Mouse (Mus musculus): ENCODE data around the gene Hipk2. TPM values are rescaled to one million over a fixed set of nuclear protein-coding genes. Genes with fewer than 3 reads are reported as not detected.

Hipk2 gene
- polyA plus RNA-seq, 1 experiment, result 16.9 TPM

DNA sequence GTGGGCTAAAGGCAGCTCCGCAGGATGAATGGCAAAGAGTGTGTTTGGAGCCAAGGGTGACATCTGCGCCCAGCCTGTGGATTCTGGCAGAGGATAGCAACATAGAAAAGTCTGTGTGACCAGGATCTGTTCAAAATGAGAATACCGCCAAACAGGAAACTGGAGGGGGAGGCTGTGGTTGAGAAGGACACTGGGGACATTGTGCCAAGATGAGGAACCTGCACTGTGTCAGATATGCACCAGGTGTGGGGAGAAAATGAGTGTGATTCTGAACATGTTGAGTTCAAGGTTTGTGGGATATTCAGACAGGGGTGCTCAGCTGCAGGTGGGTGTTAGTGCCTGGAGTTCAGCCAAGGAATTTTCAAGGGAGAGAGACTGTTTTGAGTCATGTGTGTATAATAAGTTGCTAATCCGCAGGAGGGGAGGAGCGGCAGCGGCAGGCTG is 6.8 kb upstream of the Hipk2 start:
- no peak for TF ChIP-seq CTCF (IDR thresholded peaks at IDR 0.05; ENCODE audit: borderline replicate concordance, control insufficient read depth, extremely low read depth, insufficient read depth, low read length, poor library complexity)
- TF ChIP-seq POLR2A (IDR thresholded peaks at IDR 0.05; ENCODE audit: control insufficient read depth, extremely low read depth, insufficient read depth, low read length, poor library complexity), result no peak
- Histone ChIP-seq H3K36me3 (ENCODE audit: control insufficient read depth, insufficient read depth, low read length) (no peaks in the 10 kb centered on the region), H3K4me3 (ENCODE audit: control insufficient read depth, insufficient read depth, low read length) (no peak overlapping the region), H3K4me1 (replicated peaks; ENCODE audit: control insufficient read depth, insufficient read depth, low read length) (no peaks in the 10 kb centered on the region), H3K27ac (ENCODE audit: control insufficient read depth, insufficient read depth, low read length) (no peak overlapping the region), H3K27me3 (ENCODE audit: control insufficient read depth, insufficient read depth, low read length) (no peaks in the 10 kb centered on the region)
- DNase-seq, result no peak
- 31% methylated on average over 6 of the region's 6 CpGs for WGBS

DNA sequence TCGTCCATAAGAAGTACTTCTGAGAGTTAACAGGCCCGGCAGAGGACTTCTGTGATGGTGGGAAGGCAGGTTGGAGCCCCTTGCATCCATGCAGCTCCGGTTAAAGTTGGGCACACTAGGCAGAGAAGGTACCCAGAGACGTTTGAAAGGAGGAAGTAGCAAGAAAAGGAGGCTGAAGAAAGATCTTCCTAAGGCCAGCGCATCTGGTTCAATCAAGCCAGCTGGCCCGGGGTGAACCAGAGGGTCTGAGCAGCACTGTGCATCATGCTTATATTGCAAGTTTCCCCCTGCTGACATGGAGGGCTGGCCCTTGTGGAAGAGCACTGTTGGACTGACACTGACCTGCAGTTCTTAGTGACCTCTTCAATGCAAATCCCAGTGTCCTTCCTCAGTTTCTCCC is 6.0 kb upstream of the Hipk2 start:
- no peaks in the 10 kb centered on the region for H3K27me3 ChIP-seq (ENCODE audit: control insufficient read depth, insufficient read depth, low read length)
- no peaks in the 10 kb centered on the region for H3K36me3 ChIP-seq (ENCODE audit: control insufficient read depth, insufficient read depth, low read length)
- no peaks in the 10 kb centered on the region for H3K4me1 ChIP-seq (replicated peaks; ENCODE audit: control insufficient read depth, insufficient read depth, low read length)
- TF ChIP-seq POLR2A (IDR thresholded peaks at IDR 0.05; ENCODE audit: control insufficient read depth, extremely low read depth, insufficient read depth, low read length, poor library complexity) (no peak), CTCF (IDR thresholded peaks at IDR 0.05; ENCODE audit: borderline replicate concordance, control insufficient read depth, extremely low read depth, insufficient read depth, low read length, poor library complexity) (no peak)
- H3K4me3 ChIP-seq (ENCODE audit: control insufficient read depth, insufficient read depth, low read length), result no peak overlapping the region
- H3K27ac ChIP-seq (ENCODE audit: control insufficient read depth, insufficient read depth, low read length), result no peak overlapping the region
- no peak for DNase-seq
- 28% methylated on average over 6 of the region's 6 CpGs for WGBS

DNA sequence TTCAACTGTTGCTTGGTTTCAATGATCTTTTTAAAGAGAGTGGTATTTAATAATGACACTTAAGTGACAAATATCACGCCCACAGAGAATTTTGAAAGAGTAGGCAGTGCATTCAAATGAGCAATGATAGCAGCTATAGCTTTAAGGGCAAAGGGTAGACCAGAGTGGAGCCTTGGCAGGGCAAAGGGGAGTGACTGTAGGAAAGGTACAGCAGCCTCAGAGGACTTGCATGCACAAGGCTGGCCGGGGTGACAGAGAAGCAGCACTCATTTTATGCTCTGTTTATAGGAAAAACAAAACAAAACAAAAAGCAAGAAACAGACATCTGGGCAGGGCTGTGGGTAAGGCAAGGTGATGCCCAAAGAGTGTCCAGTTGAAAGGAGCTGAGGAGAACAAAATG is 5.5 kb upstream of the Hipk2 start:
- H3K27me3 ChIP-seq (ENCODE audit: control insufficient read depth, insufficient read depth, low read length), result no peaks in the 10 kb centered on the region
- H3K36me3 ChIP-seq (ENCODE audit: control insufficient read depth, insufficient read depth, low read length), result no peaks in the 10 kb centered on the region
- H3K4me1 ChIP-seq (replicated peaks; ENCODE audit: control insufficient read depth, insufficient read depth, low read length), result 0 out of 2 replicates have a peak, but pooled peaks cover 3% of the 10 kb centered on the region
- H3K27ac ChIP-seq (ENCODE audit: control insufficient read depth, insufficient read depth, low read length), result no peak overlapping the region
- no peak overlapping the region for H3K4me3 ChIP-seq (ENCODE audit: control insufficient read depth, insufficient read depth, low read length)
- TF ChIP-seq CTCF (IDR thresholded peaks at IDR 0.05; ENCODE audit: borderline replicate concordance, control insufficient read depth, extremely low read depth, insufficient read depth, low read length, poor library complexity) (no peak), POLR2A (IDR thresholded peaks at IDR 0.05; ENCODE audit: control insufficient read depth, extremely low read depth, insufficient read depth, low read length, poor library complexity) (no peak)
- no peak for DNase-seq
- 88% methylated on average over 2 of the region's 2 CpGs for WGBS

DNA sequence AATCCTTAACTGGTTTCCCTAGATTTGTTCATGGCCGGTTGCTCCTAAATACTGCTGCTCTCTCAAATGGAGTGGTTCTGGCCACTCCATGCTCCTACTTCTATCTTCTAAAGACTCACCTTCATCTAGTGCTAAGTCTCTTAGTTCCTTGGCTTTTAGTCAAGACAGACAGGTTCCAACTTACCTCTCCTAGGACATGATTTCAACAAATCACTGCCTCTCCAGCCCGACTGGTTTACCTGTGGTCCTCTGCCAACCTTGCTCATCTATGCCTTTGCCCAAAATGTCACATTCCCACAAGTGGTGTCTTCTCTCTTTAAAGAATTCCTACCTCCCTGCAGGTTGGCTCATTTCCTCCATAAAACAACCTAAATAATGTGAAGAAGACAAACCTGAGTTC is 1.7 kb upstream of the Hipk2 start:
- Histone ChIP-seq H3K4me1 (replicated peaks; ENCODE audit: control insufficient read depth, insufficient read depth, low read length) (0 out of 2 replicates have a peak, but pooled peaks cover 4% of the 10 kb centered on the region), H3K4me3 (ENCODE audit: control insufficient read depth, insufficient read depth, low read length) (no peak overlapping the region), H3K27me3 (ENCODE audit: control insufficient read depth, insufficient read depth, low read length) (no peaks in the 10 kb centered on the region), H3K36me3 (ENCODE audit: control insufficient read depth, insufficient read depth, low read length) (no peaks in the 10 kb centered on the region), H3K27ac (ENCODE audit: control insufficient read depth, insufficient read depth, low read length) (no peak overlapping the region)
- DNase-seq, result no peak
- WGBS, result 96% methylated on average over 2 of the region's 2 CpGs
- TF ChIP-seq POLR2A (IDR thresholded peaks at IDR 0.05; ENCODE audit: control insufficient read depth, extremely low read depth, insufficient read depth, low read length, poor library complexity), result no peak
- TF ChIP-seq CTCF (IDR thresholded peaks at IDR 0.05; ENCODE audit: borderline replicate concordance, control insufficient read depth, extremely low read depth, insufficient read depth, low read length, poor library complexity), result no peak

DNA sequence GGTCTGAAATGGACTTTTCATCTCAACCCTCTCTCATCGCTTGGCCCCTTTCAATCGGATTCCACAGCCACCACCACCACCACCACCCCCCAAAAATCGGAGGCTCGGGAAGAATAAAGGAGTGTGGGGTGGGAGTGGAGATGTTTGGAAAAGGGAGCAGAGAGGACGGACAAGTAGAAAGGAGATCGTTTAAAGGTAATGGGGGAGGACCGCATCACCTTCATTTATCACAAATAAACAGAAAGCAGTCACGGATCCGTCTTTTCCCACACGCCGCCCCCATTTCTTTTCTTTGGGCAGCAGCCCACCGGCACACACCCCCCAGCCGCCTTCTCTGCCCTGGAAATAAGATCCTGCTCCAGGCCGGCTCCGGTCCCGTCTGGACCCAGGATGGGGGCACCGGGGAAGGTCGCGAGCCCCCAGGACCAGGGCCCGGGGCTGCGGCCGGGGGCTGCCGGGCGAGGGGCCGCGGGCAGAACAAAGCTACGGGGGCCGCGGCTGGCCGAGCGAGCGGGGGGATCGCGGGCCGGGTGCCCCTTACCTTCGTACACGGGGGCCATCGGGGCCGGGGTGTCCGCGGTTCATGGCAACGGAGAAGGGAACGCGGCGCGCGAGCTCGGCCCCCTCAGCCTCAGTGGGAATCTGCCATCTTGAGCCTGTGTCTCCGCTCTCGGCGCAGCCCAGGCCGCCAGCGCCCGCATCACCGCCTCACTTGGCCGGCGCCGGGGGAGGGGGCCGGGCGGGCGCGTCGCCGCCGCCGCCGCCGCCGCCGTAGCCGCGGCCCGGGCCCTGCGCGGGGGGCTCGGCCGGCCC is 501 bp downstream of the Hipk2 start, which contains the start of gene Tbxas1:
Gene Tbxas1 (plus strand): TSS at position 147 of the 813 bp plus-strand sequence.
- 7% methylated on average over 75 of the region's 77 CpGs for WGBS

DNA sequence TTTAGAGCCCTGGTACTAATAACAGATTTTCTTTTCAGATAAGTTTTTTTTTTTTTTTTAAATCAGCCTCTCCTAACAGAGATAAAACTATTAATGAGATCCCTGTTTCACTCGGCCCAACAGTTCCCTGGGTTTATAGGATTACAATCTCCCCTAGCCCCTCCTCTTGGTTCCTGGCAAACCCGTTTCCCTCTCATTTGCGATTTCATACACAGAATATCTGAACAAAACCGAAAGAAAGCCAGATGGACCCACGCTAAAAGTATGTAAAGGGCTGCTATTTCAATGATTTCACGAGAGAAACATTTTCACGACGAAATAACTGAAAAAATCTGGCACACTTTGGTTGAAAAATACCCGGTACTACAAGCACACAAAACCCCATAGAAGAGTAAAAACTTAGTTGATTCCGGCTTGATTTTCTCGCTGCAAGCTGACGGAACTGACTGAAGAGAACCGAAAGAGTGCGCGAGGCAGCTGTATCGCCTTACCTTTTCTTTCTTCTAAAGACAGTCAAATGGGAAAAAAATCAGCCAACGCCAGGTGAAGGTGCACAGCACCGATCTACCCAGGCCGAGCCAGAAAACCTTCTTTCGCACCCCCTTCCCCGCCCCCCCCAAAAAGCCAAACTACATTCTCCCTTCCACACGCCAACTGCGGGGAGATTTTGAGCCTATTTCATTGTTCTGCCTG is 1.3 kb downstream of the Hipk2 start:
- Histone ChIP-seq H3K27me3 (ENCODE audit: control insufficient read depth, insufficient read depth, low read length) (no peaks in the 10 kb centered on the region), H3K36me3 (ENCODE audit: control insufficient read depth, insufficient read depth, low read length) (no peaks in the 10 kb centered on the region), H3K27ac (ENCODE audit: control insufficient read depth, insufficient read depth, low read length) (no peak overlapping the region; the same call in 1 of the 2 replicates), H3K4me3 (ENCODE audit: control insufficient read depth, insufficient read depth, low read length) (peak overlapping the region; percentile 99), H3K4me1 (replicated peaks; ENCODE audit: control insufficient read depth, insufficient read depth, low read length) (0 out of 2 replicates have a peak, but pooled peaks cover 4% of the 10 kb centered on the region)
- peak; percentile 27 for DNase-seq
- under 1% methylated on average over 23 of the region's 23 CpGs for WGBS
- no peak for TF ChIP-seq CTCF (IDR thresholded peaks at IDR 0.05; ENCODE audit: borderline replicate concordance, control insufficient read depth, extremely low read depth, insufficient read depth, low read length, poor library complexity)

More for the DNA sequence above, 501 bp downstream of the Hipk2 start, which contains the start of gene Tbxas1:
- no peak for TF ChIP-seq CTCF (IDR thresholded peaks at IDR 0.05; ENCODE audit: borderline replicate concordance, control insufficient read depth, extremely low read depth, insufficient read depth, low read length, poor library complexity)
- TF ChIP-seq POLR2A (IDR thresholded peaks at IDR 0.05; ENCODE audit: control insufficient read depth, extremely low read depth, insufficient read depth, low read length, poor library complexity), result no peak
- Histone ChIP-seq H3K27me3 (ENCODE audit: control insufficient read depth, insufficient read depth, low read length) (no peaks in the 10 kb centered on the region), H3K36me3 (ENCODE audit: control insufficient read depth, insufficient read depth, low read length) (no peaks in the 10 kb centered on the region), H3K27ac (ENCODE audit: control insufficient read depth, insufficient read depth, low read length) (no peak within 1 kb of the TSS; the same call in 1 of the 2 replicates), H3K4me1 (replicated peaks; ENCODE audit: control insufficient read depth, insufficient read depth, low read length) (0 out of 2 replicates have a peak, but pooled peaks cover 4% of the 10 kb centered on the region), H3K4me3 (ENCODE audit: control insufficient read depth, insufficient read depth, low read length) (peak within 1 kb of the TSS; percentile 99)
- DNase-seq, result peak; percentile 46

Measured in thymus, adult 2 months (tissue).